Mouse (Mus musculus) ES-E14 (cell line): ENCODE data around the gene Lin28a. TPM values are rescaled to one million over a fixed set of nuclear protein-coding genes. Genes with fewer than 3 reads are reported as not detected.

Source experiments
- DNase-seq: peaks from one replicate; pipeline ENCODE4 v3.0.0-alpha.2; 2013; ENCODE audit warnings: low read depth, low spot score
- H3K27ac ChIP-seq: 2 replicates; pipeline ENCODE4 v1.5.1; 2012; ENCODE audit warnings: low read depth, mild to moderate bottlenecking, low read length, moderate library complexity, mixed read lengths; ENCODE audit not compliant: poor library complexity, insufficient read depth, severe bottlenecking
- H3K36me3 ChIP-seq: 2 replicates; pipeline ENCODE4 v1.6.1; 2012; ENCODE audit warnings: mild to moderate bottlenecking, low read length, moderate library complexity, mixed read lengths; ENCODE audit not compliant: control insufficient read depth, poor library complexity, insufficient read depth, severe bottlenecking
- H3K4me1 ChIP-seq, 2 experiments: fragments of 150-350 bp in 1 of 2; sonication (generic) in 1 of 2; 2 replicates each; pipeline ENCODE4 v1.6.1; 2012; ENCODE audit warnings: low read length in 2 of 2, mild to moderate bottlenecking in 1 of 2, mixed read lengths in 1 of 2; ENCODE audit not compliant: control insufficient read depth in 2 of 2, insufficient read depth in 2 of 2, poor library complexity in 1 of 2
- H3K4me3 ChIP-seq, 2 experiments: fragments of 150-350 bp in 1 of 2; sonication (generic) in 1 of 2; 2 replicates each; pipeline ENCODE4 v1.5.1; 2012; ENCODE audit warnings: low read length in 2 of 2, low read depth in 1 of 2, mild to moderate bottlenecking in 1 of 2, mixed read lengths in 1 of 2; ENCODE audit not compliant: insufficient read depth in 1 of 2, poor library complexity in 1 of 2, severe bottlenecking in 1 of 2
- H3K9ac ChIP-seq: 2 replicates; pipeline ENCODE4 v1.6.1; 2012; ENCODE audit warnings: low read depth, mild to moderate bottlenecking, low read length, mixed read lengths; ENCODE audit not compliant: poor library complexity, insufficient read depth, severe bottlenecking
- H3K9me3 ChIP-seq: fragments of 150-350 bp; sonication (generic); 2 replicates; pipeline ENCODE4 v1.6.1; 2012; ENCODE audit warnings: low read depth, mild to moderate bottlenecking, low read length; ENCODE audit not compliant: control insufficient read depth, insufficient read depth
- CHD2 ChIP-seq: IDR thresholded peaks from 2 replicates; pipeline ENCODE4 v1.6.1; 2014; ENCODE audit warnings: mild to moderate bottlenecking, low read depth, low read length, inconsistent platforms
- HCFC1 ChIP-seq: IDR thresholded peaks from 2 replicates; pipeline ENCODE4 v1.6.1; 2012; ENCODE audit warnings: low read length, inconsistent platforms, borderline replicate concordance; ENCODE audit not compliant: insufficient read depth
- MAFK ChIP-seq: IDR thresholded peaks from 2 replicates; pipeline ENCODE4 v1.6.1; 2014; ENCODE audit warnings: mild to moderate bottlenecking, low read depth, low read length, inconsistent platforms; ENCODE audit not compliant: insufficient read depth
- ZC3H11A ChIP-seq: IDR thresholded peaks from 2 replicates; pipeline ENCODE4 v1.6.1; 2012; ENCODE audit warnings: low read depth, mild to moderate bottlenecking, inconsistent platforms, low read length, borderline replicate concordance
- ZNF384 ChIP-seq: IDR thresholded peaks from 2 replicates; pipeline ENCODE4 v1.6.1; 2012; ENCODE audit warnings: low read depth, low read length, inconsistent platforms
- in situ Hi-C, 2 experiments: fragments of 600-800 bp; cut with MboI; formaldehyde crosslinking; loops; one replicate each; pipeline ENCODE4 v1.15.1; 2025; ENCODE audit warnings: low sequenced_read_pairs in 2 of 2, inconsistent platforms in 1 of 2; ENCODE audit not compliant: unreplicated experiment in 2 of 2
- total RNA-seq: library from RNA; depleted of rRNA; stranded (reverse); fragments of 300-350 nt; gene quantifications from 2 replicates; pipeline ENCODE4 v1.2.3, GENCODE M21; 2012

Gene Lin28a
- total RNA-seq, 1 experiment: 134 TPM

GRCm38 (mm10) chr4:134047648-134048047 is 29.0 kb upstream of the Lin28a start:
- no peak overlapping the region for H3K9ac ChIP-seq
- no peak for DNase-seq
- peaks cover 2% of the 10 kb centered on the region; the same call in 1 of the 2 replicates for H3K9me3 ChIP-seq
- H3K36me3 ChIP-seq: no peaks in the 10 kb centered on the region
- in situ Hi-C loops: no loop called here
- no peak overlapping the region for H3K4me3 ChIP-seq
- H3K4me1 ChIP-seq: no peaks in the 10 kb centered on the region
- no peak overlapping the region for H3K27ac ChIP-seq
- TF ChIP-seq ZNF384: no peak
- TF ChIP-seq MAFK: no peak
- no peak for TF ChIP-seq HCFC1
- no peak for TF ChIP-seq ZC3H11A
- no peak for TF ChIP-seq CHD2

DNA sequence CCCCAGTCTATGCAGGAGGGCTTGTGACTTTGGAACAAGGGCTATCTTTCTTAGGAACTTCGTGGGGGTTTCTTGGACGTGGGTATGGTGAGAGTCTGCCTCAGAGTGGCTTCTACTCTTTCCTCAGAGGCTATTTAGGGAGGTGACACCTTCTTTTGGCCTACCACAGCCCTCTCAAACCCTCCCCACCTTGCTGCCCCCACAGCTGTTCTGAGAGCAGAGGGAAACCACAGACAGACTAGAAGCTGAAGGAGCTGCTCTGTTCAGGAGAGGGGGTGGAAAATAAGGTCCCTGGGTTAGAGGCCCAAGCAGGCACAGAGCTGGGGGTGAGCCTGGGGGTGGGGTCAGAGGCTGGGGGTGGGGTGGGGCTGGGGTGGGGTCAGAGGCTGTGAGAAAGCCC is 24.4 kb upstream of the Lin28a start:
- no peak for TF ChIP-seq ZNF384
- TF ChIP-seq MAFK: no peak
- no peak for TF ChIP-seq CHD2
- TF ChIP-seq ZC3H11A: no peak
- TF ChIP-seq HCFC1: no peak
- H3K4me1 ChIP-seq: peaks cover 0 to 2% of the 10 kb centered on the region in 2 experiments; a peak in 1 of 4 replicates
- no peak overlapping the region for H3K27ac ChIP-seq
- in situ Hi-C loops: no loop called here
- DNase-seq: no peak
- H3K36me3 ChIP-seq: no peaks in the 10 kb centered on the region
- H3K9ac ChIP-seq: no peak overlapping the region
- H3K4me3 ChIP-seq: no peak overlapping the region
- H3K9me3 ChIP-seq: peaks cover 2% of the 10 kb centered on the region; the same call in 1 of the 2 replicates

- TF ChIP-seq HCFC1 (no peak), MAFK (no peak), CHD2 (no peak), ZC3H11A (no peak), ZNF384 (no peak)
- Histone ChIP-seq H3K9me3 (peaks cover 2% of the 10 kb centered on the region; the same call in 1 of the 2 replicates), H3K4me1 (peaks cover 0 to 2% of the 10 kb centered on the region in 2 experiments; a peak in 1 of 4 replicates), H3K27ac (no peak overlapping the region), H3K9ac (no peak overlapping the region), H3K36me3 (no peaks in the 10 kb centered on the region), H3K4me3 (no peak overlapping the region)
- no peak for DNase-seq
- in situ Hi-C loops: no loop called here
Observed at GRCm38 (mm10) chr4:134041317-134042123, 22.9 kb upstream of the Lin28a start.

GRCm38 (mm10) chr4:134035953-134036352 is 17.3 kb upstream of the Lin28a start:
- Histone ChIP-seq H3K27ac (no peak overlapping the region), H3K4me3 (no peak overlapping the region), H3K36me3 (no peaks in the 10 kb centered on the region), H3K9ac (no peak overlapping the region), H3K4me1 (0 out of 4 replicates have a peak, but pooled peaks cover 0 to 2% of the 10 kb centered on the region in 2 experiments), H3K9me3 (no peaks in the 10 kb centered on the region)
- no peak for TF ChIP-seq MAFK
- peak; percentile 54; the same call in 1 of the 2 replicates for TF ChIP-seq ZC3H11A
- in situ Hi-C loops: no loop called here
- DNase-seq: peak; percentile 69

- no peak for DNase-seq
- no peak overlapping the region for H3K9ac ChIP-seq
- H3K27ac ChIP-seq: no peak overlapping the region
- H3K9me3 ChIP-seq: no peaks in the 10 kb centered on the region
- in situ Hi-C loops: no loop called here
- H3K36me3 ChIP-seq: no peaks in the 10 kb centered on the region
- no peak overlapping the region for H3K4me3 ChIP-seq
- H3K4me1 ChIP-seq: peaks cover 0 to 10% of the 10 kb centered on the region in 2 experiments; a peak in 2 of 4 replicates
- TF ChIP-seq ZNF384 (no peak), ZC3H11A (no peak), CHD2 (no peak), MAFK (no peak), HCFC1 (no peak)
Observed at GRCm38 (mm10) chr4:134025802-134026201, 7.2 kb upstream of the Lin28a start.
